13 mouse cellular contexts compared by ENCODE assay signal in genomic region chr6:35814476-35814875, GRCm38 (mm10).
"Had no signal": no experiment of that assay in that cellular context is flagged by ENCODE, and none has a peak within 500 bp of the region (broad histone marks: within the 10 kb centered on the region; RNA-seq: fewer than 3 reads in every experiment).

No protein-coding gene starts in this region.

- H3K4me3 ChIP-seq: limb, embryonic 10.5 days; liver, embryonic 12.5 days; midbrain, embryonic 10.5 days; midbrain, embryonic 15.5 days; neural tube, embryonic 12.5 days; stomach, embryonic 15.5 days had no signal

- DNase-seq: kidney, postnatal 10 days; kidney, postnatal 4 days; lung, embryonic 14.5 days; lung, postnatal 10 days; lung, postnatal 4 days; thymus, adult 2 months; thymus, postnatal 25 days had no signal

- H3K9ac ChIP-seq: liver, embryonic 12.5 days; lung, embryonic 14.5 days; midbrain, embryonic 15.5 days; neural tube, embryonic 12.5 days; stomach, embryonic 15.5 days had no signal

- H3K4me1 ChIP-seq: limb, embryonic 10.5 days; liver, embryonic 12.5 days; midbrain, embryonic 15.5 days; neural tube, embryonic 12.5 days; stomach, embryonic 15.5 days had no signal

- H3K36me3 ChIP-seq: limb, embryonic 10.5 days; liver, embryonic 12.5 days; midbrain, embryonic 10.5 days; midbrain, embryonic 15.5 days; neural tube, embryonic 12.5 days; stomach, embryonic 15.5 days had no signal

- H3K9me3 ChIP-seq: limb, embryonic 10.5 days; liver, embryonic 12.5 days; midbrain, embryonic 10.5 days; midbrain, embryonic 15.5 days; neural tube, embryonic 12.5 days; stomach, embryonic 15.5 days had no signal

- H3K27ac ChIP-seq: limb, embryonic 10.5 days; liver, embryonic 12.5 days; midbrain, embryonic 10.5 days; midbrain, embryonic 15.5 days; neural tube, embryonic 12.5 days; stomach, embryonic 15.5 days had no signal

- H3K27me3 ChIP-seq: liver, embryonic 12.5 days; midbrain, embryonic 15.5 days; neural tube, embryonic 12.5 days; stomach, embryonic 15.5 days had no signal

- H3K4me2 ChIP-seq: liver, embryonic 12.5 days; lung, embryonic 14.5 days; midbrain, embryonic 15.5 days; neural tube, embryonic 12.5 days; stomach, embryonic 15.5 days had no signal

- ATAC-seq: liver, embryonic 12.5 days; midbrain, embryonic 15.5 days had no signal
